Mouse (Mus musculus) stomach, postnatal 0 days (tissue): ENCODE results near the gene Serpinb1c.

Source experiments
- CTCF ChIP-seq: IDR thresholded peaks from 2 replicates; pipeline ENCODE4 v1.5.1; 2016; ENCODE audit warnings: antibody characterized with exemption, low read depth, mild to moderate bottlenecking, moderate library complexity
- EP300 ChIP-seq: optimal IDR thresholded peaks from 2 replicates; pipeline ENCODE3; 2016; ENCODE audit warnings: antibody characterized with exemption

DNA sequence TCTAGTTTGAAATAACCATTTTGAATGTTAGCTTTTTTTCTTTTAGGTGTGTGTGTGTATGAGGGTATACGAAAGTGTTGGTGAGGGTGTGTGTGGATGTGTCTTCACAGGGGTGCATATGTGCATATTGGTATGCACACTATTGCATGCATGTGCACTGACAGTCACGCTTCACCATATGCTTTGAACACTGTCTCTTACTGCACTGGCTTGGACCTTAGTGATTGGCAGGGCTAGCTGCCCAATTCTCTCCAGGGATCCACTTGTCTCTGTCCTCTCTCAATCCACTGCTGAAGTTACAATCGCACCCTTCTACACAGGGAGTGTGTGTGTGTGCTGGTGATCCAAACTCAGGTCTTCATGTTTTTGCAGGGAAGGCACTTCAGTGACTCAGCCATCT is 56.7 kb downstream of the Serpinb1c start:
- TF ChIP-seq CTCF (no peak), EP300 (no peak)
